14 mouse cellular contexts compared by ENCODE assay signal in the genomic region with DNA sequence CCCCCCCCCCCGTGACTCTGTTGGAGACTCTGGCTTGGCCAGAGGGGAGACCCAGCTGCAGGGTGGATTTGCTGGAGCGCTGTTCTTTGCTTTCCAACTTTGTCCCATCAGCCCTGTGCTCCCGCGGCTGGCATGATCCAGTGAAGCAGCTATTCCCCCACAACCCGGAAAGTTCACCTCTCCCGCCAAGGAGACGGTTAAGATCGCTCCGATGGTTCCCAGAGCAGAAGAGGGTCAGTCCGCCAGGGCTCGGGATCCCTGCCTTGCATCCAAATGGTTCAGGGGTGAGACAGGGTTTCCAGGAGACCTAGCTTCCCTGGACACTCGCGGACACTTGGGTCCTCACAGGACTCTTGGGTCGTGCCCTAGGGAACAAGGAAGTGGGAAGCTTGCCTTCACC.
DNase-seq lines count a peak whose midpoint lies in the region; ATAC-seq and TF ChIP-seq lines count a peak whose summit lies in the region.
"Had no signal": no experiment of that assay in that cellular context is flagged by ENCODE, and none has a peak within 500 bp of the region (broad histone marks: within the 10 kb centered on the region; RNA-seq: fewer than 3 reads in every experiment).

No protein-coding gene starts in this region.

- intact Hi-C loops in heart, postnatal 10 days (cut with DNase I): no loop called here

- 3% methylated on average over 14 of the region's 14 CpGs for WGBS in forebrain, embryonic 13.5 days
- WGBS in hindbrain, embryonic 16.5 days: 4% methylated on average over 14 of the region's 14 CpGs
- 3% methylated on average over 14 of the region's 14 CpGs for whole genome bisulfite sequencing in neural tube, embryonic 14.5 days

- no peak for ATAC-seq in forebrain, embryonic 13.5 days
- ATAC-seq in hindbrain, embryonic 16.5 days: no peak
- no peak for ATAC-seq in neural tube, embryonic 14.5 days (ENCODE audit: low read depth)
- ATAC-seq: Patski had no signal

- peak overlapping the region; percentile 94; the same call in 1 of the 2 replicates for H3K27ac ChIP-seq in layer of hippocampus, adult 2 months
- H3K27ac ChIP-seq in forebrain, embryonic 13.5 days: no peak overlapping the region
- no peak overlapping the region for H3K27ac ChIP-seq in hindbrain, embryonic 16.5 days (ENCODE audit: low read depth, low read length)
- no peak overlapping the region for H3K27ac ChIP-seq in neural tube, embryonic 14.5 days (ENCODE audit: low read depth, low read length)
- H3K27ac ChIP-seq: macrophage had no signal

- no peak for DNase-seq in layer of hippocampus, adult 2 months (ENCODE audit: low spot score in 2 of 2)
- DNase-seq in layer of hippocampus, postnatal 14 days (ENCODE audit: low spot score in 2 of 2): no peak
- no peak for DNase-seq in heart, postnatal 10 days
- DNase-seq in right cerebral cortex, postnatal 4 days: no peak
- no peak for DNase-seq in testis, postnatal 10 days (ENCODE audit: low spot score)
- DNase-seq: adrenal gland, adult 8-10 months; kidney, adult 11 months; left cerebral cortex, postnatal 4 days; thymus, adult 18-20 months had no signal

- H3K9me3 ChIP-seq in forebrain, embryonic 13.5 days (replicated peaks): no peaks in the 10 kb centered on the region
- H3K9me3 ChIP-seq in hindbrain, embryonic 16.5 days (ENCODE audit: control insufficient read depth, low read length): no peaks in the 10 kb centered on the region
- H3K9me3 ChIP-seq in neural tube, embryonic 14.5 days (ENCODE audit: control insufficient read depth, low read length): no peaks in the 10 kb centered on the region

- 0 out of 2 replicates have a peak overlapping the region, but pooled peaks have one; percentile 49 for H3K9ac ChIP-seq in forebrain, embryonic 13.5 days
- no peak overlapping the region; the same call in 1 of the 2 replicates for H3K9ac ChIP-seq in hindbrain, embryonic 16.5 days (ENCODE audit: low read depth, low read length)
- H3K9ac ChIP-seq in neural tube, embryonic 14.5 days (replicated peaks; ENCODE audit: low read depth, low read length): no peak overlapping the region

- H3K4me1 ChIP-seq in forebrain, embryonic 13.5 days: peaks cover 29% of the 10 kb centered on the region
- peaks cover 24% of the 10 kb centered on the region for H3K4me1 ChIP-seq in hindbrain, embryonic 16.5 days (ENCODE audit: control insufficient read depth, insufficient read depth, low read depth, low read length)
- H3K4me1 ChIP-seq in neural tube, embryonic 14.5 days (ENCODE audit: control insufficient read depth, insufficient read depth, low read length): peaks cover 13% of the 10 kb centered on the region

- H3K36me3 ChIP-seq in forebrain, embryonic 13.5 days (ENCODE audit: poor library complexity, severe bottlenecking): no peaks in the 10 kb centered on the region
- no peaks in the 10 kb centered on the region for H3K36me3 ChIP-seq in hindbrain, embryonic 16.5 days (ENCODE audit: control insufficient read depth, insufficient read depth, low read length)
- H3K36me3 ChIP-seq in neural tube, embryonic 14.5 days (ENCODE audit: control insufficient read depth, insufficient read depth, low read length): no peaks in the 10 kb centered on the region

- H3K4me2 ChIP-seq in forebrain, embryonic 13.5 days: peak overlapping the region; percentile 66
- H3K4me2 ChIP-seq in hindbrain, embryonic 16.5 days (ENCODE audit: low read length): peak overlapping the region; percentile 83
- H3K4me2 ChIP-seq in neural tube, embryonic 14.5 days (ENCODE audit: low read depth, low read length): peak overlapping the region; percentile 66

- H3K27me3 ChIP-seq in forebrain, embryonic 13.5 days: peaks cover 65% of the 10 kb centered on the region
- H3K27me3 ChIP-seq in hindbrain, embryonic 16.5 days (replicated peaks; ENCODE audit: control insufficient read depth, insufficient read depth, low read length): peaks cover 26% of the 10 kb centered on the region
- H3K27me3 ChIP-seq in neural tube, embryonic 14.5 days (ENCODE audit: control insufficient read depth, insufficient read depth, low read length): peaks cover 11% of the 10 kb centered on the region

- no peak for TF ChIP-seq CTCF in layer of hippocampus, adult 2 months (conservative IDR thresholded peaks at IDR 0.05)

- H3K4me3 ChIP-seq in layer of hippocampus, adult 2 months: peak overlapping the region; percentile 69
- peak overlapping the region; percentile 38 for H3K4me3 ChIP-seq in forebrain, embryonic 13.5 days
- H3K4me3 ChIP-seq in hindbrain, embryonic 16.5 days (ENCODE audit: low read length): peak overlapping the region; percentile 47
- H3K4me3 ChIP-seq in neural tube, embryonic 14.5 days (ENCODE audit: low read depth, low read length): peak overlapping the region; percentile 31; the same call in 1 of the 2 replicates
